In genomic region chr5:4834819-4835480, GRCm38 (mm10) we compare ENCODE assay signal across 8 mouse cellular contexts.
DNase-seq lines count a peak whose midpoint lies in the region; ATAC-seq and TF ChIP-seq lines count a peak whose summit lies in the region.

No protein-coding gene starts in this region.

- no peak overlapping the region for H3K27ac ChIP-seq in intestine, embryonic 15.5 days
- no peak overlapping the region for H3K27ac ChIP-seq in intestine, postnatal 0 days (ENCODE audit: low read depth, low read length)
- peak overlapping the region; percentile 70 for H3K27ac ChIP-seq in hindbrain, embryonic 10.5 days
- H3K27ac ChIP-seq in limb, embryonic 14.5 days (replicated peaks; ENCODE audit: low read depth, low read length) = 0 out of 2 replicates have a peak overlapping the region, but pooled peaks have one; percentile 3

- peak; percentile 81 for DNase-seq in hindbrain, embryonic 10.5 days (ENCODE audit: low spot score)
- DNase-seq in limb, embryonic 14.5 days (ENCODE audit: low spot score) = peak; percentile 21
- peak; percentile 66 for DNase-seq in retina, postnatal 1 day
- no peak for DNase-seq in spleen, adult 12 weeks (ENCODE audit: low spot score)
- DNase-seq in ovary, postnatal 14 days (ENCODE audit: low spot score) = no peak
- no peak for DNase-seq in cerebellum, postnatal 10 days

- ATAC-seq in intestine, embryonic 15.5 days = peak; percentile 31; the same call in 1 of the 2 replicates
- ATAC-seq in intestine, postnatal 0 days = no peak
- ATAC-seq in limb, embryonic 14.5 days (ENCODE audit: low FRiP score, low read depth) = peak; percentile 60

- H3K9me3 ChIP-seq in intestine, embryonic 15.5 days = no peaks in the 10 kb centered on the region
- H3K9me3 ChIP-seq in intestine, postnatal 0 days (ENCODE audit: control insufficient read depth) = no peaks in the 10 kb centered on the region
- H3K9me3 ChIP-seq in hindbrain, embryonic 10.5 days = no peaks in the 10 kb centered on the region
- H3K9me3 ChIP-seq in limb, embryonic 14.5 days (ENCODE audit: control insufficient read depth, low read length) = no peaks in the 10 kb centered on the region

- no peak overlapping the region for H3K4me3 ChIP-seq in intestine, embryonic 15.5 days (replicated peaks)
- no peak overlapping the region for H3K4me3 ChIP-seq in intestine, postnatal 0 days (ENCODE audit: low read depth, low read length)
- no peak overlapping the region for H3K4me3 ChIP-seq in hindbrain, embryonic 10.5 days
- no peak overlapping the region for H3K4me3 ChIP-seq in limb, embryonic 14.5 days (replicated peaks; ENCODE audit: low read length)

- no peaks in the 10 kb centered on the region for H3K36me3 ChIP-seq in intestine, embryonic 15.5 days
- H3K36me3 ChIP-seq in intestine, postnatal 0 days (ENCODE audit: control insufficient read depth, insufficient read depth) = no peaks in the 10 kb centered on the region
- no peaks in the 10 kb centered on the region for H3K36me3 ChIP-seq in hindbrain, embryonic 10.5 days
- H3K36me3 ChIP-seq in limb, embryonic 14.5 days (ENCODE audit: control insufficient read depth, insufficient read depth, low read length) = no peaks in the 10 kb centered on the region

- no peak overlapping the region for H3K4me2 ChIP-seq in intestine, embryonic 15.5 days (replicated peaks)
- H3K4me2 ChIP-seq in intestine, postnatal 0 days (replicated peaks; ENCODE audit: low read depth) = no peak overlapping the region
- no peak overlapping the region for H3K4me2 ChIP-seq in limb, embryonic 14.5 days (replicated peaks; ENCODE audit: low read depth, low read length, severe bottlenecking)

- H3K27me3 ChIP-seq in intestine, embryonic 15.5 days (replicated peaks) = no peaks in the 10 kb centered on the region
- H3K27me3 ChIP-seq in intestine, postnatal 0 days (replicated peaks; ENCODE audit: control insufficient read depth, insufficient read depth, low read length) = no peaks in the 10 kb centered on the region
- H3K27me3 ChIP-seq in hindbrain, embryonic 10.5 days (ENCODE audit: insufficient read depth, poor library complexity, severe bottlenecking) = peaks cover 11% of the 10 kb centered on the region; the same call in 1 of the 2 replicates
- H3K27me3 ChIP-seq in limb, embryonic 14.5 days (ENCODE audit: control insufficient read depth, insufficient read depth, low read length) = no peaks in the 10 kb centered on the region

- H3K9ac ChIP-seq in intestine, embryonic 15.5 days = no peak overlapping the region
- H3K9ac ChIP-seq in intestine, postnatal 0 days (ENCODE audit: low read depth, low read length) = no peak overlapping the region
- 0 out of 2 replicates have a peak overlapping the region, but pooled peaks have one; percentile 14 for H3K9ac ChIP-seq in limb, embryonic 14.5 days (ENCODE audit: low read depth, low read length, severe bottlenecking)

- TF ChIP-seq CTCF in intestine, postnatal 0 days (IDR thresholded peaks at IDR 0.05; ENCODE audit: low read depth) = no peak

- WGBS in intestine, embryonic 15.5 days = 33% methylated on average over 13 of the region's 13 CpGs
- WGBS in intestine, postnatal 0 days = 42% methylated on average over 13 of the region's 13 CpGs
- 9% methylated on average over 13 of the region's 13 CpGs for WGBS in hindbrain, embryonic 10.5 days
- 13% methylated on average over 13 of the region's 13 CpGs for WGBS in limb, embryonic 14.5 days

- H3K4me1 ChIP-seq in intestine, embryonic 15.5 days (replicated peaks) = no peaks in the 10 kb centered on the region; the same call in 1 of the 2 replicates
- H3K4me1 ChIP-seq in intestine, postnatal 0 days (replicated peaks; ENCODE audit: control insufficient read depth, insufficient read depth, low read length) = no peaks in the 10 kb centered on the region
- H3K4me1 ChIP-seq in hindbrain, embryonic 10.5 days (replicated peaks) = peaks cover 37% of the 10 kb centered on the region
- peaks cover 6% of the 10 kb centered on the region for H3K4me1 ChIP-seq in limb, embryonic 14.5 days (ENCODE audit: control insufficient read depth, insufficient read depth, low read length)

- no peak for TF ChIP-seq POLR2A in limb, embryonic 14.5 days (IDR thresholded peaks at IDR 0.05; ENCODE audit: borderline replicate concordance, extremely low read depth, insufficient read depth, insufficient read length)

Comparison
In these comparisons a context has a peak if more than half of its experiments do, and no peak if none do; other contexts are left out.
1. H3K27ac ChIP-seq: peak in hindbrain, embryonic 10.5 days (single experiment) and limb, embryonic 14.5 days (single experiment); none in intestine, embryonic 15.5 days (single experiment) and intestine, postnatal 0 days (single experiment).
2. DNase-seq: peak in hindbrain, embryonic 10.5 days (single experiment), limb, embryonic 14.5 days (single experiment) and retina, postnatal 1 day (single experiment); none in spleen, adult 12 weeks (single experiment), ovary, postnatal 14 days (single experiment) and cerebellum, postnatal 10 days (0 of 2).